Mouse (Mus musculus): ENCODE data around the gene Slc22a20. TPM values are rescaled to one million over a fixed set of nuclear protein-coding genes. Genes with fewer than 3 reads are reported as not detected.

Gene Slc22a20
- polyA plus RNA-seq, 1 experiment from 2014 or later = not detected

Other genes starting within 250 kb of the Slc22a20 start
- 14.0 and 25.7 TPM in 2 replicates for gene Ltbp3, start 245.2 kb downstream of the Slc22a20 start, polyA plus RNA-seq (2014; fragmentation: Nextera tagmentation; extraction: Ambion mirVana)
- gene Scyl1, start 214.7 kb downstream of the Slc22a20 start, polyA plus RNA-seq (2014; fragmentation: Nextera tagmentation; extraction: Ambion mirVana) = 78.5 and 78.6 TPM in 2 replicates
- 9.4 and 12.7 TPM in 2 replicates for gene Frmd8, start 110.9 kb downstream of the Slc22a20 start, polyA plus RNA-seq (2014; fragmentation: Nextera tagmentation; extraction: Ambion mirVana)
- gene Slc25a45, start 108.3 kb downstream of the Slc22a20 start, polyA plus RNA-seq (2014; fragmentation: Nextera tagmentation; extraction: Ambion mirVana) = 0.59 and 1.3 TPM in 2 replicates
- 11.4 and 12.8 TPM in 2 replicates for gene Tigd3, start 92.0 kb downstream of the Slc22a20 start, polyA plus RNA-seq (2014; fragmentation: Nextera tagmentation; extraction: Ambion mirVana)
- gene Dpf2, start 73.1 kb downstream of the Slc22a20 start, polyA plus RNA-seq (2014; fragmentation: Nextera tagmentation; extraction: Ambion mirVana) = 85.3 and 102 TPM in 2 replicates
- gene Cdc42ep2, start 61.3 kb downstream of the Slc22a20 start, polyA plus RNA-seq (2014; fragmentation: Nextera tagmentation; extraction: Ambion mirVana) = 16.7 and 17.4 TPM in 2 replicates
- gene Pola2, start 21.9 kb downstream of the Slc22a20 start, polyA plus RNA-seq (2014; fragmentation: Nextera tagmentation; extraction: Ambion mirVana) = 18.0 and 21.6 TPM in 2 replicates
- 3.4 and 7.0 TPM in 2 replicates for gene Capn1, start 29.8 kb upstream of the Slc22a20 start, polyA plus RNA-seq (2014; fragmentation: Nextera tagmentation; extraction: Ambion mirVana)
- gene Syvn1, start 60.4 kb upstream of the Slc22a20 start, polyA plus RNA-seq (2014; fragmentation: Nextera tagmentation; extraction: Ambion mirVana) = 29.3 and 35.3 TPM in 2 replicates
- gene Mrpl49, start 71.6 kb upstream of the Slc22a20 start, polyA plus RNA-seq (2014; fragmentation: Nextera tagmentation; extraction: Ambion mirVana) = 63.2 and 65.5 TPM in 2 replicates
- gene Fau, start 71.7 kb upstream of the Slc22a20 start, polyA plus RNA-seq (2014; fragmentation: Nextera tagmentation; extraction: Ambion mirVana) = 538 and 563 TPM in 2 replicates
- 34.3 and 34.8 TPM in 2 replicates for gene Znhit2, start 75.0 kb upstream of the Slc22a20 start, polyA plus RNA-seq (2014; fragmentation: Nextera tagmentation; extraction: Ambion mirVana)
- 53.4 and 63.7 TPM in 2 replicates for gene Tm7sf2, start 82.2 kb upstream of the Slc22a20 start, polyA plus RNA-seq (2014; fragmentation: Nextera tagmentation; extraction: Ambion mirVana)
- gene Vps51, start 91.1 kb upstream of the Slc22a20 start, polyA plus RNA-seq (2014; fragmentation: Nextera tagmentation; extraction: Ambion mirVana) = 72.9 and 73.2 TPM in 2 replicates
- 0.55 TPM in 1 of 2 replicates, not detected in the other for gene Tmem262, start 93.9 kb upstream of the Slc22a20 start, polyA plus RNA-seq (2014; fragmentation: Nextera tagmentation; extraction: Ambion mirVana)
- gene Gm28374, start 96.1 kb upstream of the Slc22a20 start, polyA plus RNA-seq (2014; fragmentation: Nextera tagmentation; extraction: Ambion mirVana) = 1.2 and 1.7 TPM in 2 replicates
- gene Zfpl1, start 98.8 kb upstream of the Slc22a20 start, polyA plus RNA-seq (2014; fragmentation: Nextera tagmentation; extraction: Ambion mirVana) = 74.0 and 85.6 TPM in 2 replicates
- 3.0 and 3.5 TPM in 2 replicates for gene Cdca5, start 98.8 kb upstream of the Slc22a20 start, polyA plus RNA-seq (2014; fragmentation: Nextera tagmentation; extraction: Ambion mirVana)
- gene AC131692.1, start 108.3 kb upstream of the Slc22a20 start, polyA plus RNA-seq (2014; fragmentation: Nextera tagmentation; extraction: Ambion mirVana) = not detected in 2 replicates
- gene Naaladl1, start 119.6 kb upstream of the Slc22a20 start, polyA plus RNA-seq (2014; fragmentation: Nextera tagmentation; extraction: Ambion mirVana) = 0.44 and 0.52 TPM in 2 replicates
- 52.1 and 53.1 TPM in 2 replicates for gene Sac3d1, start 132.5 kb upstream of the Slc22a20 start, polyA plus RNA-seq (2014; fragmentation: Nextera tagmentation; extraction: Ambion mirVana)
- 63.9 and 72.8 TPM in 2 replicates for gene Snx15, start 142.2 kb upstream of the Slc22a20 start, polyA plus RNA-seq (2014; fragmentation: Nextera tagmentation; extraction: Ambion mirVana)
- gene Batf2, start 154.8 kb upstream of the Slc22a20 start, polyA plus RNA-seq (2014; fragmentation: Nextera tagmentation; extraction: Ambion mirVana) = not detected in 2 replicates
- gene Arl2, start 155.4 kb upstream of the Slc22a20 start, polyA plus RNA-seq (2014; fragmentation: Nextera tagmentation; extraction: Ambion mirVana) = 114 and 123 TPM in 2 replicates
- gene Majin, start 198.2 kb upstream of the Slc22a20 start, polyA plus RNA-seq (2014; fragmentation: Nextera tagmentation; extraction: Ambion mirVana) = 0.21 TPM in 1 of 2 replicates, not detected in the other
- not detected in 2 replicates for gene Gpha2, start 240.2 kb upstream of the Slc22a20 start, polyA plus RNA-seq (2014; fragmentation: Nextera tagmentation; extraction: Ambion mirVana)
- 150 and 154 TPM in 2 replicates for gene Ppp2r5b, start 249.7 kb upstream of the Slc22a20 start, polyA plus RNA-seq (2014; fragmentation: Nextera tagmentation; extraction: Ambion mirVana)

All from neural tube, embryonic 14.5 days (tissue).